Mouse (Mus musculus) midbrain, embryonic 16.5 days (tissue): ENCODE data around the gene Npm1. TPM values are rescaled to one million over a fixed set of nuclear protein-coding genes. Genes with fewer than 3 reads are reported as not detected.

Experiments used
- ATAC-seq: fragments of 200-750 bp; cut with Nextera tagmentation; 2 replicates; pipeline ENCODE4 v1.8.0; 2017; ENCODE audit warnings: moderate TSS enrichment
- H3K27ac ChIP-seq: fragments of 300-500 bp; sonication (generic); 2 replicates; pipeline ENCODE4 v1.5.1; 2014; ENCODE audit warnings: mild to moderate bottlenecking, low read length, mixed read lengths
- H3K27me3 ChIP-seq: fragments of 300-500 bp; sonication (generic); 2 replicates; pipeline ENCODE4 v1.6.1; 2014; ENCODE audit warnings: low read depth, low read length, mixed read lengths; ENCODE audit not compliant: control insufficient read depth, insufficient read depth
- H3K36me3 ChIP-seq: fragments of 300-500 bp; sonication (generic); 2 replicates; pipeline ENCODE4 v1.6.1; 2014; ENCODE audit warnings: mild to moderate bottlenecking, low read length, moderate library complexity, mixed read lengths; ENCODE audit not compliant: control insufficient read depth, insufficient read depth
- H3K4me1 ChIP-seq: fragments of 300-500 bp; sonication (generic); 2 replicates; pipeline ENCODE4 v1.6.1; 2014; ENCODE audit warnings: mild to moderate bottlenecking, low read length, mixed read lengths; ENCODE audit not compliant: control insufficient read depth, insufficient read depth
- H3K4me2 ChIP-seq: fragments of 300-500 bp; sonication (generic); 2 replicates; pipeline ENCODE4 v1.6.1; 2014; ENCODE audit warnings: mild to moderate bottlenecking, low read length, mixed read lengths
- H3K4me3 ChIP-seq: fragments of 300-500 bp; sonication (generic); 2 replicates; pipeline ENCODE4 v1.5.1; 2014; ENCODE audit warnings: low read depth, mild to moderate bottlenecking, low read length, moderate library complexity, mixed read lengths
- H3K9ac ChIP-seq: fragments of 300-500 bp; sonication (generic); 2 replicates; pipeline ENCODE4 v1.6.1; 2014; ENCODE audit warnings: low read depth, low read length, mixed read lengths
- H3K9me3 ChIP-seq: fragments of 300-500 bp; sonication (generic); replicated peaks from 2 replicates; pipeline ENCODE4 v1.6.1; 2014; ENCODE audit warnings: mild to moderate bottlenecking, low read length, mixed read lengths; ENCODE audit not compliant: control insufficient read depth, poor library complexity, severe bottlenecking
- WGBS: fragments of 180-500 bp; shearing (Covaris S2); extraction: QIAGEN DNeasy Blood & Tissue Kit; methylation state at CpG from one replicate; pipeline ENCODE4 v1.1.7; 2014; 5-methylcytosine and 5-hydroxymethylcytosine counted together
- polyA plus RNA-seq: library from polyadenylated mRNA; unstranded; fragments of >200 nt; fragmentation: Nextera tagmentation; extraction: Ambion mirVana; gene quantifications from 2 replicates; pipeline ENCODE4 v1.2.1, GENCODE M21; 2015

Npm1 gene
- polyA plus RNA-seq, 1 experiment from 2014 or later: 349 TPM

- Histone ChIP-seq H3K27me3 (peaks cover 43% of the 10 kb centered on the region), H3K9me3 (peaks cover 3% of the 10 kb centered on the region; the same call in 1 of the 2 replicates), H3K4me2 (peak overlapping the region; percentile 23), H3K4me1 (peaks cover 2% of the 10 kb centered on the region; the same call in 1 of the 2 replicates), H3K27ac (no peak overlapping the region), H3K4me3 (peak overlapping the region; percentile 10), H3K36me3 (no peaks in the 10 kb centered on the region), H3K9ac (no peak overlapping the region)
- WGBS: under 1% methylated on average over 74 of the region's 76 CpGs
- ATAC-seq: peak; percentile 12; the same call in 1 of the 2 replicates
Observed at GRCm38 (mm10) chr11:33200764-33201625, 38.0 kb upstream of the Npm1 start.

GRCm38 (mm10) chr11:33199906-33200763 is 37.1 kb upstream of the Npm1 start:
- Histone ChIP-seq H3K4me3 (no peak overlapping the region), H3K9ac (no peak overlapping the region), H3K9me3 (peaks cover 3% of the 10 kb centered on the region; the same call in 1 of the 2 replicates), H3K27me3 (peaks cover 42% of the 10 kb centered on the region), H3K36me3 (no peaks in the 10 kb centered on the region), H3K4me2 (peak overlapping the region; percentile 5; the same call in 1 of the 2 replicates), H3K27ac (no peak overlapping the region), H3K4me1 (peaks cover 2% of the 10 kb centered on the region; the same call in 1 of the 2 replicates)
- under 1% methylated on average over 45 of the region's 45 CpGs for WGBS
- ATAC-seq: no peak

DNA sequence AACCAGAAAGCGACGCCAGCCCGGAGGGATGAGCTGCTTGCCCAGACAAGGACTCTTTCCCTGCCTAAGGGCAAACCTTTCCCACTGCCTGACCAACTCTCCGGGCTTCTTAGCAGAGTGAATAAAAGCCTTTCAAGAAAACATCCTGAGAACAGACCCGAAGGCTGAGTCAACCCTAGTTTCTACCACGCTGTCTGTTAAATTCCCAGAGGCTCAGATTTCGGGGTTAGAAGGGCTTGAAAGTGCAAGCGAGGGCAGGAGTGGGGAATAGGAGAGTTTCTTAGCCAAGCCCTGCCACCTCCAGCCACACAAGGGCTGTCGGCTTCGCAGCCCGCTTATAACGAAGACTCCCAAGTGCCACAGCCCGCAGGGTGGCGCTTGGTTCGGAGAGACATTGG is 36.1 kb upstream of the Npm1 start:
- 2% methylated on average over 15 of the region's 15 CpGs for WGBS
- peaks cover 2% of the 10 kb centered on the region; the same call in 1 of the 2 replicates for H3K4me1 ChIP-seq
- H3K27ac ChIP-seq: no peak overlapping the region
- ATAC-seq: no peak
- peaks cover 42% of the 10 kb centered on the region for H3K27me3 ChIP-seq
- H3K4me2 ChIP-seq: no peak overlapping the region
- no peaks in the 10 kb centered on the region for H3K36me3 ChIP-seq
- no peak overlapping the region for H3K9ac ChIP-seq
- H3K9me3 ChIP-seq: peaks cover 3% of the 10 kb centered on the region; the same call in 1 of the 2 replicates
- H3K4me3 ChIP-seq: no peak overlapping the region

DNA sequence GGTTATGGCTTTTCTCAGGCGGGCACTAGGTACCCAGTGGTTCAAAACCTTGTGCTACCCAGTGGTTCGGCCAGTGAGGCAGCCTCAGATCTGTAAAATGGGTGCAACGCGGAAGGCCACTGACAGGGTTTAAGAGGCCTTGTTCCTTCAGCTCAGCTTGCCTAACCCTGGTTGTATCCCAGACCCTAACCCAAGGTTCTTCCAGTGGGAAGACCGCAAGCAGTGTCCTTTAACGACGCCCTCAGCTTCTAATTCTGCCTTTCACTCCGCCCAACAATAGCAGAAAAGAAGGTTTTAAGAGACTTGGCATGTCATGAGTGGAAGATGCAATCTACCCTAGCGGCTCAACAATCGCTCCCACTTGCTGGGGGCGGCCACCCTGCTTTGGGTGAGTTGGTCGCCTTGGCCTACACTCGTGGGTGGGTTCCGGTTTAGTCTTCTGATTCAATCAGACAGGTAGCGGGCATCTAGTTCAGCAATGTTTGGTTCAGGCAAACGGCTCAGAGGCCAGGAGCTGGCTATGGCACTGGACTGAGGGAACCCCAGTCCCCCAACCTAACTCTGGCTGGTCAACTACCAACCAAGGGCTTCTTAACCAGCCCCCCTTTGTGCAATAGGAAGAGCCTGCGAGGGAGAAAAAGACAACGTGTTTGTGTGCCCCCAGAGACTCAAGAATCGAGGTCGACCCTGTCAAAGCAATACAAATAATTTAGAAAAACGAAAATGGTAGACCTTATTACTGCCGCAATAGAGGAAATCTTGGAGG is 35.5 kb upstream of the Npm1 start:
- Histone ChIP-seq H3K4me2 (no peak overlapping the region), H3K27ac (no peak overlapping the region)

DNA sequence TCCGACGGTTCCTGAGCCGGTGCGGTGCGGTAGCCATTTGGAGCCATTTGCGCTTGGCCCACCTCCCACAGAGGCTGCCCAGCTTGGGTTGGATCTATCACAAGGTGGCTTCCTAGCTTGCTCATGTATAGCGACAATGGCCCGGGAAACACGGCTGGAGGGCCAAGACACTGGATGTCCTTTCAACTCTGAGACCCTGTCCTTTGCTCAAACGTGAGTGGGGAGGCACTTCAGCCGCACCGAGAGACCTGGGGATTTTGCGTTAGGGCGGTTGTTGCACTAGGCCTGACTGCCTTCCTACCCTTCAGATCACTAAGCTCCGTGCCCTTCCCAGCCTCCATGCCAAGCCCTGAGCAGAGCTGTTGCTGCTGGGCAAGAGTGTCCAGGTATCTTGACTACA is 34.7 kb upstream of the Npm1 start:
- H3K27ac ChIP-seq: no peak overlapping the region

More for the DNA sequence above, 35.5 kb upstream of the Npm1 start:
- no peak for ATAC-seq
- WGBS: 15% methylated on average over 22 of the region's 22 CpGs
- Histone ChIP-seq H3K9ac (no peak overlapping the region), H3K9me3 (peaks cover 3% of the 10 kb centered on the region; the same call in 1 of the 2 replicates), H3K4me3 (no peak overlapping the region), H3K4me1 (peaks cover 2% of the 10 kb centered on the region; the same call in 1 of the 2 replicates), H3K27me3 (peaks cover 46% of the 10 kb centered on the region), H3K36me3 (no peaks in the 10 kb centered on the region)

DNA sequence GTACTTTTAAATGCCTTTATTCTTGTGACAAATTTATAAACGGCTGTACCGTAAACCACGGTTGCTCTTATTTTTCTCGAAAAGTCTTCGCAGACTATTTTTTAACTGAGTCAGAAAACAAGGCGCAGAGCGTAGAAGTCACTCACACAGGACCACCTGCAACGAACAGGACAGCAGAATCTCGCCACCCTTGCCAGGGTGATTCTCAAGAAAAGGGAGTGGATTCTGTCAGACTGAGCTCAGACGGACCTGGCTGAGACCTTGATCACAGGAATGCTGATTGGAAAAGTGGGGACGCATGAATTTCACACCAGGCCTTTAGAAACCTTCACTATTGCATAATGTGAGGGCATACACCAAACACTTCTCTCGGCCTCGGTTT is 34.1 kb upstream of the Npm1 start:
- no peaks in the 10 kb centered on the region for H3K36me3 ChIP-seq
- no peaks in the 10 kb centered on the region for H3K4me1 ChIP-seq
- no peak overlapping the region for H3K9ac ChIP-seq
- peaks cover 3% of the 10 kb centered on the region; the same call in 1 of the 2 replicates for H3K9me3 ChIP-seq
- H3K27me3 ChIP-seq: peaks cover 49% of the 10 kb centered on the region
- H3K4me3 ChIP-seq: no peak overlapping the region
- no peak for ATAC-seq
- H3K27ac ChIP-seq: no peak overlapping the region
- no peak overlapping the region for H3K4me2 ChIP-seq
- WGBS: 20% methylated on average over 13 of the region's 13 CpGs

More for the DNA sequence above, 34.7 kb upstream of the Npm1 start:
- Histone ChIP-seq H3K9me3 (peaks cover 3% of the 10 kb centered on the region; the same call in 1 of the 2 replicates), H3K4me3 (no peak overlapping the region), H3K4me2 (no peak overlapping the region), H3K4me1 (no peaks in the 10 kb centered on the region), H3K9ac (no peak overlapping the region), H3K27me3 (peaks cover 53% of the 10 kb centered on the region), H3K36me3 (no peaks in the 10 kb centered on the region)
- 11% methylated on average over 15 of the region's 15 CpGs for WGBS
- ATAC-seq: no peak

GRCm38 (mm10) chr11:33196447-33197132 is 33.6 kb upstream of the Npm1 start:
- WGBS: 7% methylated on average over 24 of the region's 24 CpGs

More at GRCm38 (mm10) chr11:33196447-33197132, 33.6 kb upstream of the Npm1 start:
- Histone ChIP-seq H3K9ac (no peak overlapping the region), H3K27ac (no peak overlapping the region), H3K27me3 (peaks cover 50% of the 10 kb centered on the region), H3K36me3 (no peaks in the 10 kb centered on the region), H3K9me3 (peaks cover 3% of the 10 kb centered on the region; the same call in 1 of the 2 replicates), H3K4me2 (no peak overlapping the region), H3K4me1 (no peaks in the 10 kb centered on the region), H3K4me3 (no peak overlapping the region)
- ATAC-seq: no peak
